Mouse (Mus musculus): ENCODE data around the gene Itga2. TPM values are rescaled to one million over a fixed set of nuclear protein-coding genes. Genes with fewer than 3 reads are reported as not detected.

Gene Itga2
- polyA plus RNA-seq, 1 experiment from 2014 or later: 2.4 TPM

- Histone ChIP-seq H3K36me3 (peaks cover under 1% of the 10 kb centered on the region; the same call in 1 of the 2 replicates), H3K4me2 (no peak overlapping the region), H3K9me3 (peaks cover 3% of the 10 kb centered on the region; the same call in 1 of the 2 replicates), H3K9ac (no peak overlapping the region), H3K27ac (replicated peaks) (no peak overlapping the region), H3K4me3 (no peak overlapping the region), H3K4me1 (peaks cover 7% of the 10 kb centered on the region), H3K27me3 (replicated peaks) (no peaks in the 10 kb centered on the region)
- ATAC-seq (ENCODE audit: extremely low read depth, insufficient number of reproducible peaks, low FRiP score, low TSS enrichment): no peak
- 73% methylated on average over 4 of the region's 4 CpGs for WGBS
Measured at GRCm38 (mm10) chr13:114914963-114915362, 16.9 kb downstream of the Itga2 start.

GRCm38 (mm10) chr13:114914559-114914958 is 17.3 kb downstream of the Itga2 start:
- Histone ChIP-seq H3K4me3 (no peak overlapping the region), H3K27ac (replicated peaks) (no peak overlapping the region), H3K4me2 (no peak overlapping the region), H3K36me3 (no peaks in the 10 kb centered on the region), H3K9me3 (no peaks in the 10 kb centered on the region), H3K9ac (no peak overlapping the region), H3K27me3 (replicated peaks) (no peaks in the 10 kb centered on the region), H3K4me1 (peaks cover 7% of the 10 kb centered on the region)
- ATAC-seq (ENCODE audit: extremely low read depth, insufficient number of reproducible peaks, low FRiP score, low TSS enrichment): no peak
- WGBS: 80% methylated on average over 4 of the region's 4 CpGs

GRCm38 (mm10) chr13:114910629-114911028 is 21.3 kb downstream of the Itga2 start:
- Histone ChIP-seq H3K4me1 (no peaks in the 10 kb centered on the region), H3K9ac (no peak overlapping the region), H3K27ac (replicated peaks) (no peak overlapping the region), H3K27me3 (replicated peaks) (no peaks in the 10 kb centered on the region), H3K36me3 (no peaks in the 10 kb centered on the region), H3K9me3 (no peaks in the 10 kb centered on the region), H3K4me3 (no peak overlapping the region), H3K4me2 (no peak overlapping the region)
- WGBS: 71% methylated on average over 9 of the region's 9 CpGs
- ATAC-seq (ENCODE audit: extremely low read depth, insufficient number of reproducible peaks, low FRiP score, low TSS enrichment): no peak

DNA sequence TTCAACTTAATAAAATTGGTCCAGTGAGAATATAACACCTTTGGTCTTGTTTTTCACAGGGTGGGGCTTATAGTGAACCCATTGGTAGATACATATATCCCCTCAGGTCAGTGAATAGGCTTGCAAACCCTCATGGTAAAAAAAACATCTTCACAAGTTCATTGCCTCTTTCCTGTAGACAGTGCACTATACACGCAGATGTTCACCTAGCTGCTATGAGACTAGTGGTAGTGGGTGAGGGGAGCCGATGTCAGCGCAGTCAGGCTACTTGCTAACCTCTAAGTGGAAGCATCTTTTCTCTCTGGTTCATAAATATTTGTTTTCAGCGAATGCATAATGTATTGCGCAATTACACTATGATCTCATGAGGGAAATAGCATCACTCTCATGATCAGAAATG is 22.4 kb downstream of the Itga2 start:
- Histone ChIP-seq H3K4me3 (no peak overlapping the region), H3K27me3 (replicated peaks) (no peaks in the 10 kb centered on the region), H3K9ac (no peak overlapping the region), H3K27ac (replicated peaks) (no peak overlapping the region), H3K9me3 (no peaks in the 10 kb centered on the region), H3K4me1 (no peaks in the 10 kb centered on the region), H3K4me2 (no peak overlapping the region), H3K36me3 (no peaks in the 10 kb centered on the region)
- ATAC-seq (ENCODE audit: extremely low read depth, insufficient number of reproducible peaks, low FRiP score, low TSS enrichment): no peak
- 88% methylated on average over 5 of the region's 5 CpGs for WGBS

- no peaks in the 10 kb centered on the region for H3K36me3 ChIP-seq
- no peaks in the 10 kb centered on the region for H3K27me3 ChIP-seq (replicated peaks)
- WGBS: 78% methylated on average over 4 of the region's 4 CpGs
- H3K4me1 ChIP-seq: no peaks in the 10 kb centered on the region
- H3K4me3 ChIP-seq: no peak overlapping the region
- H3K27ac ChIP-seq (replicated peaks): no peak overlapping the region
- no peak overlapping the region for H3K9ac ChIP-seq
- no peaks in the 10 kb centered on the region for H3K9me3 ChIP-seq
- ATAC-seq (ENCODE audit: extremely low read depth, insufficient number of reproducible peaks, low FRiP score, low TSS enrichment): no peak
- H3K4me2 ChIP-seq: no peak overlapping the region
Measured at GRCm38 (mm10) chr13:114907876-114908275, 24.0 kb downstream of the Itga2 start.

DNA sequence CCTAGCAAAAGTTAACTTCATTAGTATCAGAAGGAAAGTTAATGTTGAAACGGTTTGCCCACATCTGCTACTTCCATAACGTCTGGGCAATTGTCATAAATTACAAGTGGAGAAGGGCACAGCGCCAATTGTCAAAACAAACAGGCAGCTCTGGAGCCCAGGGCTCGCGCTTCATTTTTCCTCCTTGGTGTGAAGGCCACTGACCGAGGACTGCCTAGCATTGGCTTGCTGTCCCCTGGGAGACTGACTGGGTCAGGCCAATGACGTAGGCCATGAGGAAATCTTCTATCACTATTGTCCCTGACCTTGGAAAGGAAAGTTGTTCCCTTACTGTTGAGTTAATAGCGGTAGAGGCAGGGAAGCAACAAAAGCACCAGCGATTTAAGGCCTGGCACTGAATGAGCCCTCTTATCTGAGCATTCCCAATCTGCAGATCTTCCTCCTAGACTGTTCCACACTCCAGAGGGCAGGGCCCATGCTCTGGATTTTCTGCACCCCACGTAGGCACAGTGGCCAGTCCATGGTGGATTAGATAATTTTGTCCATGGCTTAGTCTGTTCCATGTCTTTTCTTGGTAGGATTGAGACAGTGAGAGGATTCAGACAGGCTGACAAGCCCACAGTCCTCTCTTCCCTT is 35.0 kb downstream of the Itga2 start:
- Histone ChIP-seq H3K4me3 (no peak overlapping the region), H3K4me1 (peaks cover 18% of the 10 kb centered on the region), H3K9me3 (no peaks in the 10 kb centered on the region), H3K27me3 (replicated peaks) (no peaks in the 10 kb centered on the region), H3K27ac (replicated peaks) (peak overlapping the region; percentile 68), H3K36me3 (no peaks in the 10 kb centered on the region), H3K4me2 (no peak overlapping the region), H3K9ac (no peak overlapping the region)
- 57% methylated on average over 10 of the region's 10 CpGs for WGBS
- no peak for ATAC-seq (ENCODE audit: extremely low read depth, insufficient number of reproducible peaks, low FRiP score, low TSS enrichment)

- Histone ChIP-seq H3K36me3 (no peaks in the 10 kb centered on the region), H3K9ac (no peak overlapping the region), H3K4me1 (peaks cover 27% of the 10 kb centered on the region), H3K4me2 (no peak overlapping the region), H3K4me3 (no peak overlapping the region), H3K9me3 (no peaks in the 10 kb centered on the region), H3K27ac (replicated peaks) (peak overlapping the region; percentile 68), H3K27me3 (replicated peaks) (no peaks in the 10 kb centered on the region)
- no peak for ATAC-seq (ENCODE audit: extremely low read depth, insufficient number of reproducible peaks, low FRiP score, low TSS enrichment)
- WGBS: 54% methylated on average over 7 of the region's 7 CpGs
Measured at GRCm38 (mm10) chr13:114895896-114896295, 36.0 kb downstream of the Itga2 start.

DNA sequence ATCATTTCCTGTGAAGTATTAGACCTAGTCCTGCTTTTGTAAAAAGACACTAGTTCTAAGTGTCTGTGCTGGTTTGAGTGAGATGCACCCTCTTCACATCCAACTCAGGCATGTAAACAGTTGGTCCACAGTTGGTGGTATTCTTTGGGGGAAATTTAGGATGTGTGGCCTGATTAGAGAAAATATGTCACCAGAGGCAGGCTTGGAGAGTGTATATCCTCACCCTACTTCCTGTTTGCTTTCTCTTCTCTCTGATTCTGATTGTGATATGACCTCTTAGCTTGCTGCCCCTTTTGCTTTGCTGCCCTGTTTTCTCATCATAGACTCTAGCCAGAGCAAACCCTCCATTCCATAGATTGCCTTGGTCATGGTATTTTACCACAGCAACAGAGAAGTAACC is 37.2 kb downstream of the Itga2 start:
- no peak for ATAC-seq (ENCODE audit: extremely low read depth, insufficient number of reproducible peaks, low FRiP score, low TSS enrichment)
- Histone ChIP-seq H3K27ac (replicated peaks) (no peak overlapping the region), H3K27me3 (replicated peaks) (no peaks in the 10 kb centered on the region), H3K4me1 (peaks cover 30% of the 10 kb centered on the region), H3K9me3 (no peaks in the 10 kb centered on the region), H3K9ac (no peak overlapping the region), H3K36me3 (no peaks in the 10 kb centered on the region), H3K4me2 (no peak overlapping the region), H3K4me3 (no peak overlapping the region)

DNA sequence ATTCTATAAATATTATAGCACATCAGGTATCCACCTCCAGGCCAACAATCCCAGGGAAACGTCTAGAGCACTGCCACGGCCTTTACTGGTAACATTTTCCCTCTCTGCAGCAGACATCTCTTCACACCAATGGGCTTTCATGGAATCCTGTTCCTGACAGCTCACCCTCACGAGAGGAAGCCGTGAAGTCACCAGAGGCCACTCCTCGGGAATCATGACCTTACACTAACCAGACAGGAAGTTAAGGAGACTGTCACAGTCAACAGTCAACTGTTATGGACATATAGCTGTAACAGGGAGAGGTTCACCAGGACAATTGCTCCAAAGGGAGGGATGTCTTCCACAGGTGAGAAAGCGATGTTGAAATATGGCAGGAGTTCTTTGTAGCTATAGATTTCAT is 40.2 kb downstream of the Itga2 start:
- Histone ChIP-seq H3K4me2 (no peak overlapping the region; the same call in 1 of the 2 replicates), H3K9me3 (no peaks in the 10 kb centered on the region), H3K9ac (no peak overlapping the region), H3K36me3 (no peaks in the 10 kb centered on the region), H3K27me3 (replicated peaks) (no peaks in the 10 kb centered on the region), H3K4me1 (peaks cover 25% of the 10 kb centered on the region), H3K4me3 (no peak overlapping the region), H3K27ac (replicated peaks) (peak overlapping the region; percentile 76)
- 49% methylated on average over 6 of the region's 6 CpGs for WGBS
- no peak; the same call in 1 of the 2 replicates for ATAC-seq (ENCODE audit: extremely low read depth, insufficient number of reproducible peaks, low FRiP score, low TSS enrichment)

DNA sequence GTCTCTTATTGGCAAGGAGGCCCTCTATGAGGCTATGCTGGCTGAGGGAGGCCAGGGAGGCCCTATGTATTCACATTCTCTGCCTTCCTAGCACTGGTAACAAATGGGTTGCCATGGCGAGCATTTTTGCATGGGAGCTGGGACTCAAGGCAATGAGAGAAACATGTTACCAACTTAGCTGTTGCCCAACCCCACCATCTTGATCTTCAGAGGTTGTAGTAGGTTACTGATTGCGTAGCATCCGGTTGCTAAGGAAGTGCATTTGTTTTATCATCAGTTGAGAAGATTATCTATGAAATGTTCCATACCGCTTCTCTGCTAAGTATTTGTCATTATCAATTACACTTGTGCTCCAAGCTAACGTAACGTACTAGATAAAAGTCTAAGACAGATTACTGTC is 44.2 kb downstream of the Itga2 start:
- H3K27ac ChIP-seq (replicated peaks): no peak overlapping the region
- WGBS: 65% methylated on average over 6 of the region's 6 CpGs
- no peaks in the 10 kb centered on the region for H3K36me3 ChIP-seq
- H3K9ac ChIP-seq: no peak overlapping the region
- no peak for ATAC-seq (ENCODE audit: extremely low read depth, insufficient number of reproducible peaks, low FRiP score, low TSS enrichment)
- H3K4me2 ChIP-seq: no peak overlapping the region
- no peaks in the 10 kb centered on the region for H3K9me3 ChIP-seq
- H3K27me3 ChIP-seq (replicated peaks): no peaks in the 10 kb centered on the region
- H3K4me1 ChIP-seq: peaks cover 20% of the 10 kb centered on the region
- H3K4me3 ChIP-seq: no peak overlapping the region

DNA sequence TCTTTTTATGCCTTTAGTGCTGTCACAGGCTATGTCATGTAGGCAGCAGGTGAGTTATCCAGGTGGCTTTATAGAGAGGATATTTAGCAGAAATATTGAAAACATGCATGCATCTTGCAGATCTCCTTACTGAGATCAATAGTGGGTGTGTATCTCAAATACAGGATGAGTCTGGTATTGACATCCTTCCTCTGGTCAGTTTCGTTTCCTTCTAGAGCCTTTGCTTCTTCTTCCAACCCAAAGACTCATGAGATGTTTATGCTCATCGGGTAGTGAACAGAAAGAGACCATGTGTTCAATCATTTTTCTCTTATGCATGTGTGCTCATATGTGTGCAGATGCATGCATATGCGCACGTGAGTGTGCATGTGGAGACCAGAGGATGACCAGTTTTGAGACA is 44.6 kb downstream of the Itga2 start:
- 80% methylated on average over 4 of the region's 4 CpGs for WGBS
- no peak overlapping the region for H3K27ac ChIP-seq (replicated peaks)

GRCm38 (mm10) chr13:114885171-114885570 is 46.7 kb downstream of the Itga2 start:
- ATAC-seq (ENCODE audit: extremely low read depth, insufficient number of reproducible peaks, low FRiP score, low TSS enrichment): no peak
- Histone ChIP-seq H3K27me3 (replicated peaks) (no peaks in the 10 kb centered on the region), H3K4me2 (no peak overlapping the region), H3K27ac (replicated peaks) (0 out of 2 replicates have a peak overlapping the region, but pooled peaks have one; percentile 13), H3K4me3 (no peak overlapping the region), H3K9me3 (no peaks in the 10 kb centered on the region), H3K9ac (no peak overlapping the region), H3K4me1 (no peaks in the 10 kb centered on the region), H3K36me3 (no peaks in the 10 kb centered on the region)
- 51% methylated on average over 9 of the region's 9 CpGs for WGBS

More for the DNA sequence above, 44.6 kb downstream of the Itga2 start:
- ATAC-seq (ENCODE audit: extremely low read depth, insufficient number of reproducible peaks, low FRiP score, low TSS enrichment): no peak
- Histone ChIP-seq H3K27me3 (replicated peaks) (no peaks in the 10 kb centered on the region), H3K36me3 (no peaks in the 10 kb centered on the region), H3K4me3 (no peak overlapping the region), H3K4me1 (peaks cover 16% of the 10 kb centered on the region), H3K4me2 (no peak overlapping the region), H3K9ac (no peak overlapping the region), H3K9me3 (no peaks in the 10 kb centered on the region)
